Mouse (Mus musculus): ENCODE measurements around the gene Homez. TPM values are rescaled to one million over a fixed set of nuclear protein-coding genes. Genes with fewer than 3 reads are reported as not detected.

Gene Homez
- polyA plus RNA-seq, 1 experiment from 2014 or later: 11.2 TPM

DNA sequence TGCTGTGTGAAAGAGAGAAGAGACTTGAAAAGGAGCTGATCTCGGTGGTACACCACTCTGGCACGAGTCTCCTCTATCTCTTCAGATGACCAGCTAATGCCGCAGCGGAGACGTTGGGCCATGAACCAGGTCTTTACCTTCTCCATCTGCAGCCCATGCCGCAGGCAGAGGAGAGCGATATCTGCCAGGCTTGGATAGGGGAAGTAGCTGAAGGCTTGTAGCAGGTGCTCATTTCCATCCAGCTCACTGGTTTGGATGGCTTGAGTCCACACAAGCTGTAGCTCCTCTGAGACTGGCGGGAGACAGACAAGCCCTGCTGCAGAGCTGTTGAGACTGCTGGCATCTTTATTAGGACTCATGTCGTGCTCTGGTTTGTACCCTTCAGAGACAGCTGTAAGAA is 12.9 kb downstream of the Homez start:
- no peak for ATAC-seq
- H3K4me3 ChIP-seq (ENCODE audit: low read length): no peak overlapping the region
- no peaks in the 10 kb centered on the region for H3K9me3 ChIP-seq (ENCODE audit: control insufficient read depth, low read length)
- no peak overlapping the region for H3K27ac ChIP-seq (ENCODE audit: low read depth, low read length)
- no peak overlapping the region for H3K4me2 ChIP-seq (ENCODE audit: low read length)
- peaks cover 13% of the 10 kb centered on the region for H3K36me3 ChIP-seq (ENCODE audit: control insufficient read depth, insufficient read depth, low read length)
- 90% methylated on average over 9 of the region's 9 CpGs for WGBS
- H3K27me3 ChIP-seq (replicated peaks; ENCODE audit: control insufficient read depth, insufficient read depth, low read length): no peaks in the 10 kb centered on the region
- no peaks in the 10 kb centered on the region; the same call in 1 of the 2 replicates for H3K4me1 ChIP-seq (ENCODE audit: control insufficient read depth, insufficient read depth, low read depth, low read length)
- no peak overlapping the region for H3K9ac ChIP-seq (ENCODE audit: low read depth, low read length)

DNA sequence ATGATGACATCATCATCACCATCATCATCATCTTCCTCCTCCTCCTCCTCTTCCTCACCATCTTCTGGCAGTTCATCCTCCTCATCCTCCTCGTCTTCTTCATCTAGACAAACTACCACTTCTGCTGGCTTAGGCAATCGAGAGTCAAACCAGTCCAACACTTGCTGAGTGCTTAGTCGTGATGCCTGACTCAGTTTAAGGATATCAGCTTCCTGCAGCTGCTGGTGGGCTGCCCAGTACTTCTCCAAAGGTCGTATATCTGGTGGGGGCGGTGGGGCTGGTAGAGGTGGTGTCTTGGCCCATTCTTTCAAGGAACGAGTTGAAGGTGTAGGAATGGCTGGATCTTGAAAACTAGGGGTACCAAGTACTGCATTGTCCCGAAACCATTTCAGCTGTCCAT is 14.1 kb downstream of the Homez start:
- WGBS: 90% methylated on average over 7 of the region's 7 CpGs
- no peak overlapping the region for H3K9ac ChIP-seq (ENCODE audit: low read depth, low read length)
- no peak overlapping the region for H3K4me2 ChIP-seq (ENCODE audit: low read length)
- no peak for ATAC-seq
- no peaks in the 10 kb centered on the region for H3K9me3 ChIP-seq (ENCODE audit: control insufficient read depth, low read length)
- H3K27me3 ChIP-seq (replicated peaks; ENCODE audit: control insufficient read depth, insufficient read depth, low read length): no peaks in the 10 kb centered on the region
- peaks cover 13% of the 10 kb centered on the region for H3K36me3 ChIP-seq (ENCODE audit: control insufficient read depth, insufficient read depth, low read length)
- no peaks in the 10 kb centered on the region; the same call in 1 of the 2 replicates for H3K4me1 ChIP-seq (ENCODE audit: control insufficient read depth, insufficient read depth, low read depth, low read length)
- no peak overlapping the region for H3K27ac ChIP-seq (ENCODE audit: low read depth, low read length)
- H3K4me3 ChIP-seq (ENCODE audit: low read length): no peak overlapping the region

GRCm38 (mm10) chr14:54855726-54856125 is 15.0 kb downstream of the Homez start:
- H3K4me2 ChIP-seq (ENCODE audit: low read length): no peak overlapping the region
- WGBS: 96% methylated on average over 3 of the region's 3 CpGs
- peaks cover 13% of the 10 kb centered on the region for H3K36me3 ChIP-seq (ENCODE audit: control insufficient read depth, insufficient read depth, low read length)
- H3K4me1 ChIP-seq (ENCODE audit: control insufficient read depth, insufficient read depth, low read depth, low read length): no peaks in the 10 kb centered on the region; the same call in 1 of the 2 replicates
- H3K4me3 ChIP-seq (ENCODE audit: low read length): no peak overlapping the region
- no peak overlapping the region for H3K27ac ChIP-seq (ENCODE audit: low read depth, low read length)
- H3K9me3 ChIP-seq (ENCODE audit: control insufficient read depth, low read length): no peaks in the 10 kb centered on the region
- ATAC-seq: no peak
- no peak overlapping the region for H3K9ac ChIP-seq (ENCODE audit: low read depth, low read length)
- H3K27me3 ChIP-seq (replicated peaks; ENCODE audit: control insufficient read depth, insufficient read depth, low read length): no peaks in the 10 kb centered on the region

GRCm38 (mm10) chr14:54843461-54843860 is 27.3 kb downstream of the Homez start:
- Histone ChIP-seq H3K9ac (ENCODE audit: low read depth, low read length) (no peak overlapping the region), H3K4me2 (ENCODE audit: low read length) (no peak overlapping the region), H3K36me3 (ENCODE audit: control insufficient read depth, insufficient read depth, low read length) (no peaks in the 10 kb centered on the region), H3K27me3 (replicated peaks; ENCODE audit: control insufficient read depth, insufficient read depth, low read length) (no peaks in the 10 kb centered on the region), H3K4me1 (ENCODE audit: control insufficient read depth, insufficient read depth, low read depth, low read length) (no peaks in the 10 kb centered on the region), H3K9me3 (ENCODE audit: control insufficient read depth, low read length) (no peaks in the 10 kb centered on the region), H3K4me3 (ENCODE audit: low read length) (no peak overlapping the region), H3K27ac (ENCODE audit: low read depth, low read length) (no peak overlapping the region)
- 1% methylated on average over 4 of the region's 4 CpGs for WGBS
- no peak for ATAC-seq

GRCm38 (mm10) chr14:54823716-54824115 is 47.0 kb downstream of the Homez start:
- WGBS: 98% methylated on average over 1 of the region's 1 CpGs

GRCm38 (mm10) chr14:54822301-54822700 is 48.5 kb downstream of the Homez start:
- H3K36me3 ChIP-seq (ENCODE audit: control insufficient read depth, insufficient read depth, low read length): no peaks in the 10 kb centered on the region
- no peak overlapping the region for H3K4me2 ChIP-seq (ENCODE audit: low read length)
- H3K9ac ChIP-seq (ENCODE audit: low read depth, low read length): no peak overlapping the region
- no peak for ATAC-seq
- H3K27me3 ChIP-seq (replicated peaks; ENCODE audit: control insufficient read depth, insufficient read depth, low read length): no peaks in the 10 kb centered on the region
- H3K9me3 ChIP-seq (ENCODE audit: control insufficient read depth, low read length): no peaks in the 10 kb centered on the region
- H3K4me3 ChIP-seq (ENCODE audit: low read length): no peak overlapping the region
- no peak overlapping the region for H3K27ac ChIP-seq (ENCODE audit: low read depth, low read length)
- WGBS: 85% methylated on average over 2 of the region's 2 CpGs
- no peaks in the 10 kb centered on the region for H3K4me1 ChIP-seq (ENCODE audit: control insufficient read depth, insufficient read depth, low read depth, low read length)

More at GRCm38 (mm10) chr14:54823716-54824115, 47.0 kb downstream of the Homez start:
- no peak for ATAC-seq
- Histone ChIP-seq H3K27ac (ENCODE audit: low read depth, low read length) (no peak overlapping the region), H3K9me3 (ENCODE audit: control insufficient read depth, low read length) (no peaks in the 10 kb centered on the region), H3K36me3 (ENCODE audit: control insufficient read depth, insufficient read depth, low read length) (no peaks in the 10 kb centered on the region), H3K4me2 (ENCODE audit: low read length) (no peak overlapping the region), H3K4me3 (ENCODE audit: low read length) (no peak overlapping the region), H3K9ac (ENCODE audit: low read depth, low read length) (no peak overlapping the region), H3K4me1 (ENCODE audit: control insufficient read depth, insufficient read depth, low read depth, low read length) (no peaks in the 10 kb centered on the region), H3K27me3 (replicated peaks; ENCODE audit: control insufficient read depth, insufficient read depth, low read length) (no peaks in the 10 kb centered on the region)

- Histone ChIP-seq H3K9me3 (ENCODE audit: control insufficient read depth, low read length) (no peaks in the 10 kb centered on the region), H3K36me3 (ENCODE audit: control insufficient read depth, insufficient read depth, low read length) (no peaks in the 10 kb centered on the region), H3K9ac (ENCODE audit: low read depth, low read length) (no peak overlapping the region), H3K4me3 (ENCODE audit: low read length) (no peak overlapping the region), H3K27me3 (replicated peaks; ENCODE audit: control insufficient read depth, insufficient read depth, low read length) (no peaks in the 10 kb centered on the region), H3K27ac (ENCODE audit: low read depth, low read length) (no peak overlapping the region), H3K4me2 (ENCODE audit: low read length) (no peak overlapping the region), H3K4me1 (ENCODE audit: control insufficient read depth, insufficient read depth, low read depth, low read length) (no peaks in the 10 kb centered on the region)
- ATAC-seq: no peak
- 40% methylated on average over 2 of the region's 2 CpGs for WGBS
These were observed 53.0 kb downstream of the Homez start for GRCm38 (mm10) chr14:54817791-54818190.

- no peaks in the 10 kb centered on the region for H3K9me3 ChIP-seq (ENCODE audit: control insufficient read depth, low read length)
- no peak overlapping the region for H3K27ac ChIP-seq (ENCODE audit: low read depth, low read length)
- WGBS: 70% methylated on average over 3 of the region's 3 CpGs
- H3K4me1 ChIP-seq (ENCODE audit: control insufficient read depth, insufficient read depth, low read depth, low read length): no peaks in the 10 kb centered on the region
- H3K27me3 ChIP-seq (replicated peaks; ENCODE audit: control insufficient read depth, insufficient read depth, low read length): no peaks in the 10 kb centered on the region
- H3K9ac ChIP-seq (ENCODE audit: low read depth, low read length): no peak overlapping the region
- ATAC-seq: no peak
- H3K36me3 ChIP-seq (ENCODE audit: control insufficient read depth, insufficient read depth, low read length): no peaks in the 10 kb centered on the region
- no peak overlapping the region for H3K4me2 ChIP-seq (ENCODE audit: low read length)
- no peak overlapping the region for H3K4me3 ChIP-seq (ENCODE audit: low read length)
These were observed 55.0 kb downstream of the Homez start for GRCm38 (mm10) chr14:54815737-54816136.

- Histone ChIP-seq H3K36me3 (ENCODE audit: control insufficient read depth, insufficient read depth, low read length) (no peaks in the 10 kb centered on the region), H3K27me3 (replicated peaks; ENCODE audit: control insufficient read depth, insufficient read depth, low read length) (no peaks in the 10 kb centered on the region), H3K9ac (ENCODE audit: low read depth, low read length) (no peak within 1 kb of the TSS), H3K4me3 (ENCODE audit: low read length) (no peak within 1 kb of the TSS), H3K4me1 (ENCODE audit: control insufficient read depth, insufficient read depth, low read depth, low read length) (no peaks in the 10 kb centered on the region), H3K27ac (ENCODE audit: low read depth, low read length) (no peak within 1 kb of the TSS), H3K4me2 (ENCODE audit: low read length) (no peak within 1 kb of the TSS), H3K9me3 (ENCODE audit: control insufficient read depth, low read length) (no peaks in the 10 kb centered on the region)
- no peak for ATAC-seq
- 88% methylated on average over 29 of the region's 29 CpGs for WGBS
These were observed 56.8 kb downstream of the Homez start, which contains the start of gene Rnf212b for GRCm38 (mm10) chr14:54813991-54814390. TSS of gene Rnf212b (plus strand) at chr14:54814141.

DNA sequence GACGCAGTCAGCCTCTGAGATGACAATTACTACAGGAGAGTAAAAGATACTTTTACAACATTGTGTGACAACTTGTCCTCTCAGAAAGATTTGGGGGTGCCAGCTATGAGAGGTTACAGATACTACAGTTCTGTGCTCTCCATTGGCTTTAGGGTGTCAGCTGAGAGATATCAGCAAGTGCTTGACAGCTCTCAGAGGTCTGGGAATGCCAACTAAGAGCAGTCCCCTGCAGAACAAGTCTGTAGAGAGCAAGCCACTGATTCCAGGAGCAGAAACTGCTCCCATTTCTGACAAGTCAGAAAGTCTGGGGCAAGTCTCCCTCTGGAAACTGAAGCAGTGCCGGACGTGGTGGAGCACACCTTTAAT is 61.1 kb downstream of the Homez start:
- 93% methylated on average over 3 of the region's 3 CpGs for WGBS
- no peak for ATAC-seq
- H3K4me2 ChIP-seq (ENCODE audit: low read length): no peak overlapping the region
- H3K4me1 ChIP-seq (ENCODE audit: control insufficient read depth, insufficient read depth, low read depth, low read length): no peaks in the 10 kb centered on the region
- no peaks in the 10 kb centered on the region for H3K27me3 ChIP-seq (replicated peaks; ENCODE audit: control insufficient read depth, insufficient read depth, low read length)
- no peak overlapping the region for H3K9ac ChIP-seq (ENCODE audit: low read depth, low read length)
- H3K27ac ChIP-seq (ENCODE audit: low read depth, low read length): no peak overlapping the region
- no peaks in the 10 kb centered on the region for H3K36me3 ChIP-seq (ENCODE audit: control insufficient read depth, insufficient read depth, low read length)
- H3K4me3 ChIP-seq (ENCODE audit: low read length): no peak overlapping the region
- H3K9me3 ChIP-seq (ENCODE audit: control insufficient read depth, low read length): no peaks in the 10 kb centered on the region
